Mouse (Mus musculus) thymus, adult 2 months (tissue): ENCODE data around the gene Tsks.

Source experiments
- CTCF ChIP-seq: fragments of 200-500 bp; IDR thresholded peaks from 2 replicates; pipeline ENCODE4 v1.5.1; 2012; ENCODE audit warnings: mild to moderate bottlenecking, control low read depth, low read length, moderate library complexity, borderline replicate concordance; ENCODE audit not compliant: control insufficient read depth, poor library complexity, insufficient read depth; ENCODE audit errors: extremely low read depth
- POLR2A ChIP-seq: fragments of 200-500 bp; IDR thresholded peaks from 2 replicates; pipeline ENCODE4 v1.6.1; 2012; ENCODE audit warnings: mild to moderate bottlenecking, low read length, control low read depth, moderate library complexity; ENCODE audit not compliant: control insufficient read depth, poor library complexity, insufficient read depth; ENCODE audit errors: extremely low read depth

GRCm38 (mm10) chr7:44956266-44956665 is 13.3 kb downstream of the Tsks start:
- TF ChIP-seq CTCF (no peak), POLR2A (no peak)
